Mouse (Mus musculus): ENCODE results near the gene Paqr4. TPM values are rescaled to one million over a fixed set of nuclear protein-coding genes. Genes with fewer than 3 reads are reported as not detected.

Paqr4 gene
- total RNA-seq, 2 experiments from 2014 or later = 5.7 to 9.1 TPM

GRCm38 (mm10) chr17:23737493-23738445, 2.9 kb downstream of the Paqr4 start:
- no peak for DNase-seq

DNA sequence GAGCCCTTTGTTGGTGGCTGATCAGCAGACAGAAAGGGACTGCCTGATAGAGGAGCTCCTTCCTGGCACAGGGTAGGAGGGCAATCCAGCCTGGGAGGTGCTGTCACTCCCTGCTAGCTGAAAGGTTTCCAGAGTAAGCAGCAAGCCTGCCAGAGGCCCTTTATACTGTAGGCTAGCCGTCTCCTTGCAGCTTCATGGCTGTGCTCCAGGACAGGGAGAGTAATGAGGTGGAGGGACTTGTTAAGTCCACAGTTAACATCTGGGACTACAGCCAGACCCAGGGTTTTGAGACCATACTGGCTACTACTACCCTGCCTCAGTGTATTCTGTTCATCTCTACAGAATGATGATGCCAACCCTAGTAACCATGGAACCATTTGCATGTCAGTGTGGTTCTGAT, 6.3 kb downstream of the Paqr4 start:
- intact Hi-C loops (cut with DNase I; ENCODE audit: low total_unique reads) = no loop called here
- no peak for DNase-seq

More at GRCm38 (mm10) chr17:23737493-23738445, 2.9 kb downstream of the Paqr4 start:
- intact Hi-C loops (cut with DNase I; ENCODE audit: low total_unique reads) = no loop called here

DNA sequence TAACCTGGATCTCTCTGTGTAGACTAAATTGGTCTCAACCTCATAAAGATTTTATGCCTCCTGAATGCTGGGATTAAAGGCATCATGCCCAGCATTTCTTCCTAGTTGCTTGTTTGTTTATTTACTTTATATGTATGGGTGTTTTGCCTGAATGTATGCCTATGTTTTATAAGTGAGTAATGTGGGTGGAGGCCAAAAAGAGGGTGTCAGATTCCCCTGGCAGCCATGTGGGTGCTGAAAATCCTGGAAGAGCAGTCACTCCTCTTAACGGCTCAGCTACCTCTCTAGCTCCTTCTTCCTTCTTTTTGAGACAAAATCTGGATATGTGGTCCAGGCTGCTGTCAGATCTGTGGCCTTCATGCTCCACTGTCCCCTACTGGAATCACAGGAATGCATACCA, 10.2 kb downstream of the Paqr4 start:
- no peak for DNase-seq
- intact Hi-C loops (cut with DNase I; ENCODE audit: low total_unique reads) = no loop called here

GRCm38 (mm10) chr17:23726758-23727142, 13.9 kb downstream of the Paqr4 start:
- intact Hi-C loops (cut with DNase I; ENCODE audit: low total_unique reads) = no loop called here
- DNase-seq = peak; percentile 89

DNA sequence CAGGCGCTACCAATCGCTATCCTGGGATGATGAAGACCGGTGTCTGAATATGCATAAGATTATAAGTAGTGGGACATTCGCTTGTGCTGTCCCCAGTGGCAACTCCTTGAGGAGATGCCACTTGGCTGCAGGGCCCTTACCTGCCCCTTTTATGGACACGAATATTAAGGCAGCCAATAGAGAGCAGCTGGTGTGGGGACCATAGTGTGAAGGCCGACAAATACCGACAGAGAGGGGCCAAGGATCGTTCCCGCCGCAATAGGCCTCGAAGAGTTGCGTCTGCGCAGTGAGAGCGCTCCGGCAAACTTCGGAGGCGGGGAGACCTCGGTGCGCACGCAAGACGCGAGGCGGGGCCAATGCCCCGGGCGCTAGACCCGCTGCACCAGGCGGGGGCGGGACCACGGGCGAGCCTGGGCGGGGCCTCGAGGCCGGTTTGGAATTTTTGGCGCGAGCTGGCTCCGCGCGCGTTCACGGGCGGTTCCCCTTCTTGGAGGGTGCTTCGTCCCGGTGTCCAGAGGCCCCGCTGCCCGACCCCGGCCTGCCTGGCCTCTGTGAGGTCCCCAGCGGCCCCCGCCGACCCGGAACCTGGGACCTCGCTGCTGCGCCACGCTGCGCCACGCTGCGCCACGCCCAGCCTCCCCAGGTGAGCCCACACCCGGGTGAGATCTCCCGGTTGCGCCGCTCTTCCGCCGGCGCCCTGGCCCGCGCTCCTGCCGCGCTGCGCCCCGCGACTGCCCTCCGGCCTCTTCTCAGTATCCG, 14.5 kb downstream of the Paqr4 start, which contains the start of gene Pkmyt1:
TSS of gene Pkmyt1 (plus strand) at position 338 of the 759 bp plus-strand sequence.
- DNase-seq = peak; percentile 96
- intact Hi-C loops (cut with DNase I; ENCODE audit: low total_unique reads) = no loop called here

- intact Hi-C loops (cut with DNase I; ENCODE audit: low total_unique reads) = no loop called here
These were observed 15.2 kb downstream of the Paqr4 start for GRCm38 (mm10) chr17:23725477-23725876.

GRCm38 (mm10) chr17:23722376-23723125, 18.1 kb downstream of the Paqr4 start, which contains the start of gene 1520401A03Rik:
Gene 1520401A03Rik, minus strand, starts transcription at chr17:23722783.
- intact Hi-C loops (cut with DNase I; ENCODE audit: low total_unique reads) = no loop called here
- DNase-seq = no peak

More at GRCm38 (mm10) chr17:23725477-23725876, 15.2 kb downstream of the Paqr4 start:
- no peak for DNase-seq

DNA sequence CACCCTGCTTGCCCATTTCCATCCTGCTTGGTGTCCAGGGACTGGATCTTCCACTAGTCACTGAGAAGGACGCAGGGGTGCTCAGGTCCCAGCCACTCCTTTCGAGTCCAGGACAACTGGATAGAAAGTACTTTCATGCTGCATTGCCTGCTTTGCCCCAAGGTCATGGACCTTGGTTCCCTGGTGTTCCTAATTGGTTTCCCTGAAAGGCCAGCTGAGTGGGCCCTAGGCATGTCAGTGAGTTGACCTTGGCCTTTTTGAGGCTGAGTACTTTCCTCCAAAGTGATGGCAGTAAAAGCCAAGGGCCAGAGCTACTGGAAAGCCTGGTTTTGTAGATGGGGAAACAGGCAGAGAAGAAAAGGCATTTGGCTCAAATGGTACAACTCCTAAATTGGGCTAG, 18.8 kb downstream of the Paqr4 start:
- intact Hi-C loops (cut with DNase I; ENCODE audit: low total_unique reads) = no loop called here
- no peak for DNase-seq

- DNase-seq = no peak
- intact Hi-C loops (cut with DNase I; ENCODE audit: low total_unique reads) = no loop called here
These were observed 21.2 kb downstream of the Paqr4 start for GRCm38 (mm10) chr17:23719455-23719854.

DNA sequence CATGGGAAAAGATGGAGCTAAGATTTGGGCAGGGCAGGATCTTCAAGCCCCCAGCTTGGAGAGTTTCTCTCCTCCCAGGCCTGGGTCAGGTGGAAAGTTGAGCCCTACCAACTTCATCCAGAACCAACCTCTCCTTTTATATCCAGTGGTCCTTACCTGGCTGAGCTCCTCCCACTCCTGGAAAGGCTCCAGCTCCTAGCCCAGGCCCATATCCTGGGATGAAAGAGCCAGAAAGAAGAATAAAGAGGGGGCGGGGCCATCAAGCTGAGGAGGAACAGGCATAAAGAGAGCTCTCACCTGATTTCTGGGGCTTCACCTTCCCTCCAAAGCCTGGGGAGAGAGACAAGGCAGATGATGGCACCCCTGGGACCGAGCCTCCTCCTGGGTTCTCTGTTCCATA, 23.7 kb downstream of the Paqr4 start:
- intact Hi-C loops (cut with DNase I; ENCODE audit: low total_unique reads) = no loop called here
- no peak for DNase-seq

DNA sequence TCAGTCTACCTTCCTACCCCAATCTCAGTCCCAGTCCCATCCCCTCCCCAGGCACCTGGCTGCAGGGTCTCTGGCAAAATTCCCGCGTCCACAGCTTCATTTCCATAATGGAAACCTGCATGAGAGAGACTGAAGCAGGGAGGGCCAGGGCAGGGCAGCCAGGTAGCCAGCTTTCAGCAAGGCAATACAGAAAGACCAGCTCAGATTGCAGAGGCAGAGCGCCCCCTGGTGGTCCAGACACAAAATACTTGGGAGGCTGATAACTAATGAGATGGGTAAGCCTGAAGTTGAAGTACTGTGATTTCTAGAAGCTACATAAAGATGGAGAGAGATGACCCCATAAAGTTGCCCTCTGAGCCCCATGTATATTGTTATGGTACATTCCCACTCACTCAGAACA, 34.5 kb downstream of the Paqr4 start:
- intact Hi-C loops (cut with DNase I; ENCODE audit: low total_unique reads) = loop anchor here (5.0 kb wide), 1 partner anchor 134 kb away; no protein-coding TSS in a partner anchor

DNA sequence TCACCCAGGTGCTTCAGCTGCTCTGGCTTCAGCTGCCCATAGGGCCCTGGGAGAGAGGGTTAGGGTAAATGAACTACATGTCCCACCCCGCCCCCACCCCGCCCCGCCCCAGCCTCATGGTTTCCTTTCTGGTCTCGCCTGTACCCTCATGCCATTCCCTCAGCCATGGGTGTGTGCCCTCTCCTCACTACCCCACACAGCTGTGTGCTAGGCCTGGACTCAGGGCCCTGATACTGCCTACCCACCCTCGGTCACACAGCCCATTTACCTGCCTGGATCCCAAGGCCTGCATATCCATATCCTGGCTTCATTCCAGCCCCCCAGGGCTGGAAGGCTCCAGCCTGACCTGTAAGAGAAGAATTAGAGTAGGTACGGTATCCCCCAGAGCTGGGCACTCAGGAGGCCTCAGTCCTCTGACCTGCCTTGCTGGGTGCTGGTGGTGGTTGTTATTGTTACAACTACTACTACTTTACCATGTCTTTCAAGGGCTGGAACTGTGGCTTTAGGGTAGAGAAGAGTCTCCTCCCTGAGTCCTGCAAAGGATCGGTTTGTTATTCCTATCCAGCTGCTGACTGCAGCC, 35.1 kb downstream of the Paqr4 start:
- intact Hi-C loops (cut with DNase I; ENCODE audit: low total_unique reads) = loop anchor here (5.0 kb wide), 1 partner anchor 133 kb away; no protein-coding TSS in a partner anchor
- no peak for DNase-seq

More for the DNA sequence above, 34.5 kb downstream of the Paqr4 start:
- peak; percentile 70 for DNase-seq

- DNase-seq = no peak
- intact Hi-C loops (cut with DNase I; ENCODE audit: low total_unique reads) = loop anchor here (5.0 kb wide), 2 partner anchors 42 to 132 kb away; partner anchors contain the start of gene Bicdl2
These were observed 35.9 kb downstream of the Paqr4 start for GRCm38 (mm10) chr17:23704741-23705140.

- intact Hi-C loops (cut with DNase I; ENCODE audit: low total_unique reads) = loop anchor here (5.0 kb wide), 1 partner anchor 41 kb away; the partner anchor contains the start of gene Bicdl2
- DNase-seq = no peak
These were observed 37.4 kb downstream of the Paqr4 start for GRCm38 (mm10) chr17:23703301-23703700.

- intact Hi-C loops (cut with DNase I; ENCODE audit: low total_unique reads) = loop anchor here (5.0 kb wide), 1 partner anchor 38 kb away; the partner anchor contains the start of gene Bicdl2
- DNase-seq = peak; percentile 91
These were observed 40.6 kb downstream of the Paqr4 start for GRCm38 (mm10) chr17:23700079-23700478.

DNA sequence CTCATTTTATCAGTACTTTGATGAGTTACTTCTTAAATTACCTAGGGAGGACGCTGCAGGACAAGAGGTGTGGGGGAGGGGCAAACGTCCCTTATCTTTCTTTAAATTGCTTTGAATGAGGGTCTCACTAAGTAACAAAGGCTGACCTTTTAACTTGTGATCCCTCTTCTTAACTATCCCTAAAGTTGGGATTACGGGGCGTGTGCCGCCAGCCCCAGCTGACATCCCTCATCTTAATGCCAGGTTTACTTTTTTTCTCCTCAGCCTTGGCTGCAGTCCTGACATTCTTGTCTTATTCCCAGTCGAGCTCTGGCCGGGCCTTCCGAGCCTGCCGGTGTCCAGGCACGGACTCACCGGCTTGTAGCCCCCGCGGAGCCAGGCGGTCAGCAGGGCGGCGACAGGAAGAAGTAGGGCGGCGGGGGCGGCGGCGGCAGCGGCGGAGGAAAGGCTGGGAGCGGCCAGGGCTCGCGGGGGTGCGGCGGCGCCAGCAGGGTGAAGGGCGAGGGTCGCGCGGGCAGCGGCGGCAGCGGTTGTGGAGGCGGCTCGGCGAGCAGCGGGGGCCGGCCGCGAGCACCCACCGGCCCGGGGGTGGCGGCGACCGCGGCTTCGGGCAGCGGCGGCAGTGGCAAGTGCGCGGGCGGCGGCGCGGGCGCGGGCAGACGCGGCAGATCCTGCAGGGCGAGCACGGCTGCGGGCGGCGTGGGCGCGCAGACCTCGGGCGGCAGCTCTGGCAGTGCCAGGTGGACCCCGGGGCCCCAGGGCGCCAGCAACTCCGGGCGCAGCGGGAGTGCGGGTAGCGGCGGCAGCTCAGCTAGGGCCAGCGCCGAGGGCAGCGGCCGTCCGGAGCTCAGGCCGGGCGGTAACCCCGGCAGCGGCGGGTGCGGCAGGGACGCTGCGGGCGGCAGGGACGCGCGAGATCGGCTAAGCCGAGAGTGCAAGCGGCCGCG, 41.3 kb downstream of the Paqr4 start:
- intact Hi-C loops (cut with DNase I; ENCODE audit: low total_unique reads) = loop anchor here (5.0 kb wide), 1 partner anchor 37 kb away; the partner anchor contains the start of gene Bicdl2
- peak; percentile 64 for DNase-seq

DNA sequence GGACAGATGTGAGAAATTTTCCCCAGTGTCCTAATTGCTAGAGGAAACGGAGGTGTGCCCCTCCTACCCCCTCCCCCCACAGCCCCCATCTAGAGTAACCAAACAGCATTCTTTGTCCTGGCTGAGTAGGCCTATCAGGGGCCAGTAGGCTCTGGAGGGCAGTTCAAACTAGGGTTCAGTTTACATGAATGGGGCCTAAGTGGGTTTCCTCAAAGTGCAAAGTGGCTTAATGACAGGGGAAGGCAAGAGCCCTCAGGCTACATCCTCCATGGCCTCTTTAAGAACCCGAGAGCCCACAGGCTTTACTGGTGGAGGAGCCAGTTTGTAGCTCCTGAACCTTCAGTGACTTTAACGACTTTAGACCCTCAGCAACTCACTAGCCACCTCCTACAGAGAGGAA, 44.9 kb downstream of the Paqr4 start:
- intact Hi-C loops (cut with DNase I; ENCODE audit: low total_unique reads) = no loop called here
- DNase-seq = no peak

GRCm38 (mm10) chr17:23694491-23694890, 46.2 kb downstream of the Paqr4 start:
- DNase-seq = no peak
- intact Hi-C loops (cut with DNase I; ENCODE audit: low total_unique reads) = no loop called here
